Mouse (Mus musculus): ENCODE results near the gene Spdl1. TPM values are rescaled to one million over a fixed set of nuclear protein-coding genes. Genes with fewer than 3 reads are reported as not detected.
"Not testable (repeated sequence)": the region's sequence is repeated elsewhere in the genome, so short reads cannot be mapped to it uniquely, and the experiment has no call there.

Spdl1 gene
- polyA plus RNA-seq, 2 experiments = 12.6 to 15.5 TPM

GRCm38 (mm10) chr11:34824791-34825190 lies 8.7 kb downstream of the Spdl1 start:
- TF ChIP-seq EP300 (IDR thresholded peaks at IDR 0.05; ENCODE audit: low read depth) = no peak
- TF ChIP-seq CTCF (IDR thresholded peaks at IDR 0.05; ENCODE audit: low read depth) = no peak
- H3K4me3 ChIP-seq (ENCODE audit: insufficient read depth in 1 of 2, low read depth in 2 of 2, low read length in 2 of 2) = no peak overlapping the region
- WGBS (ENCODE audit: insufficient replicate concordance) = 83% methylated on average over 4 of the region's 4 CpGs
- H3K27ac ChIP-seq = no peak overlapping the region
- no peaks in the 10 kb centered on the region for H3K9me3 ChIP-seq (ENCODE audit: control insufficient read depth, low read length)
- no peak overlapping the region for H3K4me2 ChIP-seq (ENCODE audit: low read depth)
- ATAC-seq (ENCODE audit: insufficient read depth) (no peak), DNase-seq (ENCODE audit: low read depth in 3 of 3, low spot score in 3 of 3) (no peak)
- H3K4me1 ChIP-seq (replicated peaks; ENCODE audit: control insufficient read depth in 2 of 2, insufficient read depth in 2 of 2, low read length in 1 of 2) = no peaks in the 10 kb centered on the region
- H3K27me3 ChIP-seq (ENCODE audit: control insufficient read depth, insufficient read depth, low read length) = no peaks in the 10 kb centered on the region
- H3K9ac ChIP-seq (replicated peaks) = no peak overlapping the region
- peaks cover 44% of the 10 kb centered on the region for H3K36me3 ChIP-seq (replicated peaks; ENCODE audit: control insufficient read depth, insufficient read depth, low read depth)

GRCm38 (mm10) chr11:34814767-34815166 lies 18.7 kb downstream of the Spdl1 start:
- no peak overlapping the region for H3K9ac ChIP-seq (replicated peaks)
- H3K27me3 ChIP-seq (ENCODE audit: control insufficient read depth, insufficient read depth, low read length) = no peaks in the 10 kb centered on the region
- no peak overlapping the region for H3K4me2 ChIP-seq (ENCODE audit: low read depth)
- ATAC-seq (ENCODE audit: insufficient read depth) (no peak), DNase-seq (ENCODE audit: low read depth in 3 of 3, low spot score in 3 of 3) (peak in 1 of 3 experiments; percentile 20)
- TF ChIP-seq CTCF (IDR thresholded peaks at IDR 0.05; ENCODE audit: low read depth) (peak; percentile 41; the same call in 1 of the 2 replicates), EP300 (IDR thresholded peaks at IDR 0.05; ENCODE audit: low read depth) (no peak)
- 21% methylated on average over 2 of the region's 2 CpGs for WGBS (ENCODE audit: insufficient replicate concordance)
- H3K9me3 ChIP-seq (ENCODE audit: control insufficient read depth, low read length) = no peaks in the 10 kb centered on the region
- peaks cover 40% of the 10 kb centered on the region for H3K36me3 ChIP-seq (replicated peaks; ENCODE audit: control insufficient read depth, insufficient read depth, low read depth)
- H3K4me1 ChIP-seq (replicated peaks; ENCODE audit: control insufficient read depth in 2 of 2, insufficient read depth in 2 of 2, low read length in 1 of 2) = no peaks in the 10 kb centered on the region
- no peak overlapping the region for H3K27ac ChIP-seq
- H3K4me3 ChIP-seq (ENCODE audit: insufficient read depth in 1 of 2, low read depth in 2 of 2, low read length in 2 of 2) = no peak overlapping the region

- Histone ChIP-seq H3K36me3 (replicated peaks; ENCODE audit: control insufficient read depth, insufficient read depth, low read depth) (peaks cover 41% of the 10 kb centered on the region), H3K4me3 (ENCODE audit: insufficient read depth in 1 of 2, low read depth in 2 of 2, low read length in 2 of 2) (no peak overlapping the region), H3K4me2 (ENCODE audit: low read depth) (no peak overlapping the region), H3K9ac (replicated peaks) (no peak overlapping the region), H3K27ac (no peak overlapping the region), H3K27me3 (ENCODE audit: control insufficient read depth, insufficient read depth, low read length) (no peaks in the 10 kb centered on the region), H3K9me3 (ENCODE audit: control insufficient read depth, low read length) (no peaks in the 10 kb centered on the region), H3K4me1 (replicated peaks; ENCODE audit: control insufficient read depth in 2 of 2, insufficient read depth in 2 of 2, low read length in 1 of 2) (no peaks in the 10 kb centered on the region)
- ATAC-seq (ENCODE audit: insufficient read depth) = no peak
- TF ChIP-seq EP300 (IDR thresholded peaks at IDR 0.05; ENCODE audit: low read depth) (no peak), CTCF (IDR thresholded peaks at IDR 0.05; ENCODE audit: low read depth) (no peak)
- no peak for DNase-seq (ENCODE audit: low read depth in 3 of 3, low spot score in 3 of 3)
- WGBS (ENCODE audit: insufficient replicate concordance) = 83% methylated on average over 6 of the region's 6 CpGs
Measured at GRCm38 (mm10) chr11:34814319-34814718, 19.1 kb downstream of the Spdl1 start.

GRCm38 (mm10) chr11:34805026-34805425 lies 28.4 kb downstream of the Spdl1 start:
- DNase-seq (ENCODE audit: low read depth in 3 of 3, low spot score in 3 of 3); ATAC-seq (ENCODE audit: insufficient read depth); H3K27me3 ChIP-seq (ENCODE audit: control insufficient read depth, insufficient read depth, low read length); H3K4me1 ChIP-seq (replicated peaks; ENCODE audit: control insufficient read depth in 2 of 2, insufficient read depth in 2 of 2, low read length in 1 of 2); H3K4me3 ChIP-seq (ENCODE audit: insufficient read depth in 1 of 2, low read depth in 2 of 2, low read length in 2 of 2); H3K9me3 ChIP-seq (ENCODE audit: control insufficient read depth, low read length); H3K4me2 ChIP-seq (ENCODE audit: low read depth); H3K27ac ChIP-seq; H3K36me3 ChIP-seq (replicated peaks; ENCODE audit: control insufficient read depth, insufficient read depth, low read depth); H3K9ac ChIP-seq (replicated peaks): not testable (repeated sequence)
- 71% methylated on average over 4 of the region's 4 CpGs for whole genome bisulfite sequencing (ENCODE audit: insufficient replicate concordance)

GRCm38 (mm10) chr11:34798066-34798465 lies 35.4 kb downstream of the Spdl1 start:
- not testable (repeated sequence) for H3K36me3 ChIP-seq (replicated peaks; ENCODE audit: control insufficient read depth, insufficient read depth, low read depth); ATAC-seq (ENCODE audit: insufficient read depth); H3K4me1 ChIP-seq (replicated peaks; ENCODE audit: control insufficient read depth in 2 of 2, insufficient read depth in 2 of 2, low read length in 1 of 2); H3K27ac ChIP-seq; H3K4me2 ChIP-seq (ENCODE audit: low read depth); DNase-seq (ENCODE audit: low read depth in 3 of 3, low spot score in 3 of 3); H3K9me3 ChIP-seq (ENCODE audit: control insufficient read depth, low read length); H3K4me3 ChIP-seq (ENCODE audit: insufficient read depth in 1 of 2, low read depth in 2 of 2, low read length in 2 of 2); H3K27me3 ChIP-seq (ENCODE audit: control insufficient read depth, insufficient read depth, low read length); H3K9ac ChIP-seq (replicated peaks)
- 64% methylated on average over 8 of the region's 8 CpGs for WGBS (ENCODE audit: insufficient replicate concordance)

GRCm38 (mm10) chr11:34796097-34796496 lies 37.3 kb downstream of the Spdl1 start:
- H3K36me3 ChIP-seq (replicated peaks; ENCODE audit: control insufficient read depth, insufficient read depth, low read depth) = no peaks in the 10 kb centered on the region
- no peak overlapping the region for H3K27ac ChIP-seq
- no peaks in the 10 kb centered on the region for H3K9me3 ChIP-seq (ENCODE audit: control insufficient read depth, low read length)
- H3K9ac ChIP-seq (replicated peaks) = no peak overlapping the region
- no peak overlapping the region for H3K4me2 ChIP-seq (ENCODE audit: low read depth)
- TF ChIP-seq CTCF (IDR thresholded peaks at IDR 0.05; ENCODE audit: low read depth) (peak; percentile 27; the same call in 1 of the 2 replicates), EP300 (IDR thresholded peaks at IDR 0.05; ENCODE audit: low read depth) (no peak)
- ATAC-seq (ENCODE audit: insufficient read depth) (no peak), DNase-seq (ENCODE audit: low read depth in 3 of 3, low spot score in 3 of 3) (no peak)
- H3K4me1 ChIP-seq (replicated peaks; ENCODE audit: control insufficient read depth in 2 of 2, insufficient read depth in 2 of 2, low read length in 1 of 2) = no peaks in the 10 kb centered on the region
- H3K4me3 ChIP-seq (ENCODE audit: insufficient read depth in 1 of 2, low read depth in 2 of 2, low read length in 2 of 2) = no peak overlapping the region
- H3K27me3 ChIP-seq (ENCODE audit: control insufficient read depth, insufficient read depth, low read length) = no peaks in the 10 kb centered on the region
- WGBS (ENCODE audit: insufficient replicate concordance) = 12% methylated on average over 4 of the region's 4 CpGs
